Mouse (Mus musculus) limb, embryonic 13.5 days (tissue): ENCODE results near the gene Tctex1d4. TPM values are rescaled to one million over a fixed set of nuclear protein-coding genes. Genes with fewer than 3 reads are reported as not detected.

Experiments used
- ATAC-seq: fragments of 200-750 bp; cut with Nextera tagmentation; 2 replicates; pipeline ENCODE4 v1.8.0; 2017; ENCODE audit warnings: low read depth, moderate number of reproducible peaks, moderate TSS enrichment; ENCODE audit not compliant: low FRiP score
- H3K27ac ChIP-seq: fragments of 300-500 bp; sonication (generic); 2 replicates; pipeline ENCODE4 v1.5.1; 2015; ENCODE audit warnings: inconsistent platforms, mild to moderate bottlenecking, moderate library complexity
- H3K27me3 ChIP-seq: fragments of 300-500 bp; sonication (generic); 2 replicates; pipeline ENCODE4 v1.6.1; 2015; ENCODE audit warnings: mild to moderate bottlenecking, inconsistent platforms
- H3K36me3 ChIP-seq: fragments of 300-500 bp; sonication (generic); 2 replicates; pipeline ENCODE4 v1.6.1; 2015; ENCODE audit warnings: inconsistent platforms, mild to moderate bottlenecking, moderate library complexity
- H3K4me1 ChIP-seq: fragments of 300-500 bp; sonication (generic); 2 replicates; pipeline ENCODE4 v1.6.1; 2015; ENCODE audit warnings: inconsistent platforms
- H3K4me2 ChIP-seq: fragments of 300-500 bp; sonication (generic); replicated peaks from 2 replicates; pipeline ENCODE4 v1.6.1; 2015; ENCODE audit warnings: inconsistent platforms, mild to moderate bottlenecking, moderate library complexity
- H3K4me3 ChIP-seq: fragments of 300-500 bp; sonication (generic); 2 replicates; pipeline ENCODE4 v1.5.1; 2015; ENCODE audit warnings: moderate library complexity, mild to moderate bottlenecking, inconsistent platforms
- H3K9ac ChIP-seq: fragments of 300-500 bp; sonication (generic); 2 replicates; pipeline ENCODE4 v1.6.1; 2015; ENCODE audit warnings: mild to moderate bottlenecking, inconsistent platforms
- H3K9me3 ChIP-seq: fragments of 300-500 bp; sonication (generic); 2 replicates; pipeline ENCODE4 v1.6.1; 2016; ENCODE audit warnings: inconsistent platforms
- WGBS: fragments of 180-500 bp; shearing (Covaris S2); methylation state at CpG from one replicate; pipeline ENCODE4 v1.1.7; 2015; 5-methylcytosine and 5-hydroxymethylcytosine counted together
- polyA plus RNA-seq: library from polyadenylated mRNA; unstranded; fragments of >200 nt; fragmentation: Nextera tagmentation; extraction: Ambion mirVana; gene quantifications from 2 replicates; pipeline ENCODE4 v1.2.1, GENCODE M21; 2015

Tctex1d4 gene
- not detected in 2 replicates for polyA plus RNA-seq

DNA sequence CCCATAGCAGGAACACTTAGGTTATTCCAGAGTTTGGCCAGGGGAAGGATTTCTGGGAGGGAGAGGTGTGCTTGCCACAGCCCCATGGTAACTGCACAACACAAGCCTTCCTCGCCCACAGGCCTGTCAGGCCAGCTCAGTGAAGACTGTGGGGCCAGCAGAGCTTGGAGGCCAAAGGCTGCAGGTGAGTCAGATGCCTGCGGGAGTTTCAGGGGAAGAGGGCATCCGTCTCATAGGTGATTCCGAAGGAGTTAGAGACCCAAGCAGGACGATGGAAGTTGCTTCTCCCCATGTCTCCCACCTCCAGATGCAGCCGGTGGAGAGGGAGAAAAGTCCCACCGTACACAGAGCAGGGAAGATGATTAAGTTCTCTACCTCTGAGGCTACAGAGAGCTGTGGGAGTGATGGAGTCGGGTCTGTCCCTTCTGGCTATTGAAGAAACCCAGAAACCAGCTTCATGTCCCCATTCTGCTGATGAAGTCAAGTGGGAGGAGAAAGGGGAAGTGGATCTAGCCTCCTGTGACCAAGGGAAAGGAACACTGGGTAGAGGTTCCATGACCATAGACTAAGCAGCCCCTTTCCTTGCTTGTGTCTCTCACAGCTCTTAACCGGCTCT lies at the start of gene Tctex1d4:
Gene Tctex1d4, plus strand, starts transcription at position 120 of the 616 bp plus-strand sequence.
- no peaks in the 10 kb centered on the region for H3K9me3 ChIP-seq
- H3K27me3 ChIP-seq = peaks cover 6% of the 10 kb centered on the region
- peaks cover 18% of the 10 kb centered on the region for H3K36me3 ChIP-seq
- H3K9ac ChIP-seq = peak within 1 kb of the TSS; percentile 58
- H3K4me1 ChIP-seq = peaks cover 23% of the 10 kb centered on the region
- 80% methylated on average over 9 of the region's 9 CpGs for WGBS
- no peak for ATAC-seq
- peak within 1 kb of the TSS; percentile 41 for H3K4me2 ChIP-seq
- H3K27ac ChIP-seq = peak within 1 kb of the TSS; percentile 87
- 0 out of 2 replicates have a peak within 1 kb of the TSS, but pooled peaks have one; percentile 1 for H3K4me3 ChIP-seq

DNA sequence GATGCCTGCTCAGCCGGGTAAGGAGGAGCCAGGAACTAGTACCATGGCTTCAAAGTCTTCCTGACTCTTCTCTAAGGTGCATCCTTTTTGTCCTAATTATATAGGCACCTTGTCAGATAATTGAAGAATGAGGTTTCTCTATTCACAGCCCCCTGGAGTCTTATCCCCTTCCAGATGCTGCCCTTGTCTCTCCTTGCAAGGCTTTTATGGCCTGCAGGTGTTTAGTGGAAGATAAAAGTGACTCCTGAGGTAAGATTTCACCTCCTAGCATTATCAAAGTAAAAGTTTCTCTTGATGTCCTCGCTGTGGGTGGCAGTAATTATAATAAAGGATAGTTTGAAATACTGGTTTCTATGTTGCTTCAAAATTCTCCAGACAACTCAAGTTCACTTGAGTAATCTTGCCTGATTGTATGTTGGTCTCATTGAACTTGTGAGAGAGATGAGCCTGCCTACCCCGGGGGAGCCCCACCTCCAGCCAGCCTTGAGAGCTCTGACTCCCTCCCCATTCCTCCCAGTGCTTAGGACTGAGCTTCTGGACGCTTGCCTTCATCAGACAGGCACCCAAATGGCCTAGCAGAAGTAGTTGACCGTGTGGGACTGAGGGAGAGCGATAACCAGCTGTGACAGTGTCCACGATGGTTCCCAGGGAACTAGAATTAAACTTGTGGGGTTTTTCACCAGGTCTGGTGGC lies 38.5 kb upstream of the Tctex1d4 start:
- no peak for ATAC-seq
- Histone ChIP-seq H3K27me3 (no peaks in the 10 kb centered on the region), H3K4me1 (no peaks in the 10 kb centered on the region), H3K36me3 (peaks cover 27% of the 10 kb centered on the region), H3K4me2 (no peak overlapping the region), H3K9ac (no peak overlapping the region), H3K9me3 (no peaks in the 10 kb centered on the region), H3K4me3 (no peak overlapping the region), H3K27ac (no peak overlapping the region)
- 64% methylated on average over 7 of the region's 7 CpGs for WGBS

DNA sequence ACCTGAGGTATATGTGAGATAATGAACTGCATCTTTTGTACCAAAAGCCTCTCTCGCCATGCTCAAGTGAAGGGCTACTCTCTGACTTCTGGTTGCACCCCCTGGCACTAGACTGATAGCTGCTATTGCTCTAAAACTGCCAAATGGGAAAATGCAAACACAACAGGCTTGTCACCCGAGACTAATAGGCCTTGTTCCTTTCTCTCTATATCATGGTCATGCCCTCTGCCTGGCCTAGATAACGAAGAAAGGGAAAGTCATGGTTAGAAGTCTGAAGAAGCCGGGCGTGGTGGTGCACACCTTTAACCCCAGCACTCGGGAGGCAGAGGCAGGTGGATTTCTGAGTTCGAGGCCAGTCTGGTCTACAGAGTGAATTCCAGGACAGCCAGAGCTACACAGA lies 36.0 kb upstream of the Tctex1d4 start:
- Histone ChIP-seq H3K27ac (no peak overlapping the region; the same call in 1 of the 2 replicates), H3K4me1 (peaks cover 7% of the 10 kb centered on the region), H3K9me3 (no peaks in the 10 kb centered on the region), H3K9ac (no peak overlapping the region), H3K4me2 (no peak overlapping the region), H3K4me3 (no peak overlapping the region), H3K36me3 (peaks cover 16% of the 10 kb centered on the region), H3K27me3 (no peaks in the 10 kb centered on the region)
- no peak for ATAC-seq
- WGBS = 82% methylated on average over 7 of the region's 7 CpGs

DNA sequence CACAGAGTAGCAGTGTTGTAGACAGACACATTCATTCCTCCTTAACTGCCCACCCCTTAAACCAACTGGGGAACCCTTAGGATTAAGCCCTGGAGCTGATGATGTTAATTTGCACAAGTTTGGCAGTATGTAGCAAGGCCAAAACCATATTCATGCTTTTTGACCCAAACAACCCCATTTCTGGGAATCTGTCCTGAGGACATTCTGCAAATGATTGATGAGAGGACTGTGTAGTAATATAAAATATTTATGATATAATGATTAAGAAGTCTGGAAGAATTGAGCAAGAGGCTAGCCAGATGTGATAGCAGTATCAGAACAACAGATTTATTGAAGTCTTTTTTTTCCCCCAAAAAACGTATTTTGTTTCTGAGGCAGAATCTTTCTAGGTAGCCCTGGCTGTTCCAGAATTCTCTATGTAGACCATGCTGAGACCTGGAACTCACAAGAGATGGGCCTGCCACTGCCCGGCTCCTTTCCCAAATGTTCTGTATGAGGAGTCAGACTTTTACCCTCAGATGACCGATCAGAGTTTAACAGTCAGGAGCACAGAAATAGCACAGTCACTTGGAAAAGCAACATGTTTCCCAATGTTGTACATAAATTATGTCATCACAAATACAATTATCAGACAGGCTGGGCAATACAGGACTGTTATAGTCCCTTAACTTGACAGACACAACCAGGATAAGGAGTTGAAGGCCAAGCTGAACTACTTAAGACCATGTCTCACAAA lies 31.8 kb upstream of the Tctex1d4 start:
- Histone ChIP-seq H3K27ac (0 out of 2 replicates have a peak overlapping the region, but pooled peaks have one; percentile 15), H3K4me2 (no peak overlapping the region), H3K36me3 (no peaks in the 10 kb centered on the region)

DNA sequence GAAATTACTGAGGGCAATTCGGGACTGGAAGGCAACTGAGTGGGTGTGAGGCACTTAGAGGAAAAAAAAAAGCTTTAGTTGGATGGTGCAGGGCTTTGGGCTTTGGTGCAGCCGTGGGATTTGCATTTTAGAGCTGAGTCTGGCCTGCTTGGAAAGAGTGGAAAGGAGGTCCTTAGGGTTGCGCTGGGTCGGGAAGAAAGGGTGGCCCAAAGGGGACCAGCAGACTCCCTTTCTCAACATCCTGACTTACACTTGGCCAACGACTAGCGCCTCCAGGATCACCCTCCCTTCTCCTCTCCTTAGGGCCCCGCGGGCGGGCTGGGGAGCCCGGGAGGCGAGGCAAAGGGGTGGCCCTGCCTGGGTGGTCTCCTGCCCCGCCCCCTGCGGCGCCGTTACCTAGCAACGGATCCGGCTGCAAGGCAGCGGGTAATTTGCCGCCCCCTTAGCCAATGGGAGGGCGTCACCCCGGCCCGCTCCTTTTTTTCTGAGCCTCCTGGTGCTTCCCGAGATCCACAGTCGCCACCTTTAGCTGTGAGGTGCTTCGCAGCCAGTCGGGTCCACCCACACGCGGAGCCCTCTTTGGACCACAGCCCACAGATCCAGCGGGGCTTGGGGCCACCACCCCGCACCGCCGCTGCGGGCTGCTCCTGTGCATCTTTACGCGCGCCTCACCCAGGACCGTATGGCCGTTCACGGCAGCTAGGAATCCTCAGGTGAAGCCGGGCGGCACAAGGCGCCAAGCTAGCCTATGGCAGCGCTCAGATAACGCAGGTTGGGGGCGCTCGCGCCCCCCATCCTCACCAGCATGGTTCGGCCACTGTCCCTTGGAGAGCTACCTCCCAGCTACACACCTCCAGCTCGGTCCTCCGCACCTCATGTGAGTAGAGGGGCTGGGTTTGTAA lies 30.8 kb upstream of the Tctex1d4 start, which contains the start of gene Ptch2:
Gene Ptch2, plus strand, starts transcription at position 525 of the 902 bp plus-strand sequence.
- 0 out of 2 replicates have a peak, but pooled peaks cover 3% of the 10 kb centered on the region for H3K36me3 ChIP-seq
- H3K4me1 ChIP-seq = peaks cover 38% of the 10 kb centered on the region
- H3K4me3 ChIP-seq = peak within 1 kb of the TSS; percentile 64
- peak within 1 kb of the TSS; percentile 73 for H3K9ac ChIP-seq
- H3K4me2 ChIP-seq = peak within 1 kb of the TSS; percentile 94
- H3K27me3 ChIP-seq = no peaks in the 10 kb centered on the region
- H3K27ac ChIP-seq = peak within 1 kb of the TSS; percentile 70
- H3K9me3 ChIP-seq = no peaks in the 10 kb centered on the region
- ATAC-seq = peak; percentile 86
- WGBS = under 1% methylated on average over 50 of the region's 50 CpGs

More for the DNA sequence above, 31.8 kb upstream of the Tctex1d4 start:
- ATAC-seq = no peak
- Histone ChIP-seq H3K4me1 (peaks cover 38% of the 10 kb centered on the region), H3K9ac (no peak overlapping the region), H3K4me3 (no peak overlapping the region), H3K9me3 (no peaks in the 10 kb centered on the region), H3K27me3 (no peaks in the 10 kb centered on the region)
- 68% methylated on average over 3 of the region's 3 CpGs for WGBS

DNA sequence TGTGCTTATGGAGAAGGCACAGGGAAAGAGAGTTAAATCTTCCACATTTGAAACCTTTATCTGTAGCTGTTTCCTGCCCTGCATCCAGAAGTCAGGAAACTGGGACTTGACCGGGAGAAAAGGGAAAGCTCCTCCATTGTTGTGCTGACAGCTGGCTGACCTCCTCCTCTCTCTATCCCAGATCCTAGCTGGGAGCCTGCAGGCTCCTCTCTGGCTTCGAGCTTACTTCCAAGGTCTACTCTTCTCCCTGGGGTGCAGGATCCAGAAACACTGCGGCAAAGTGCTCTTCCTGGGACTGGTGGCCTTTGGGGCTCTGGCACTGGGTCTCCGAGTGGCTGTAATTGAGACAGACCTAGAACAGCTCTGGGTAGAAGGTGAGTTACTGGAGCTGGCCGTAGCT lies 29.9 kb upstream of the Tctex1d4 start:
- WGBS = 11% methylated on average over 5 of the region's 5 CpGs
- ATAC-seq = no peak
- Histone ChIP-seq H3K36me3 (0 out of 2 replicates have a peak, but pooled peaks cover 3% of the 10 kb centered on the region), H3K4me1 (peaks cover 43% of the 10 kb centered on the region), H3K9ac (peak overlapping the region; percentile 73), H3K9me3 (no peaks in the 10 kb centered on the region), H3K4me3 (peak overlapping the region; percentile 64), H3K27me3 (no peaks in the 10 kb centered on the region), H3K27ac (peak overlapping the region; percentile 70; the same call in 1 of the 2 replicates), H3K4me2 (peak overlapping the region; percentile 94)

DNA sequence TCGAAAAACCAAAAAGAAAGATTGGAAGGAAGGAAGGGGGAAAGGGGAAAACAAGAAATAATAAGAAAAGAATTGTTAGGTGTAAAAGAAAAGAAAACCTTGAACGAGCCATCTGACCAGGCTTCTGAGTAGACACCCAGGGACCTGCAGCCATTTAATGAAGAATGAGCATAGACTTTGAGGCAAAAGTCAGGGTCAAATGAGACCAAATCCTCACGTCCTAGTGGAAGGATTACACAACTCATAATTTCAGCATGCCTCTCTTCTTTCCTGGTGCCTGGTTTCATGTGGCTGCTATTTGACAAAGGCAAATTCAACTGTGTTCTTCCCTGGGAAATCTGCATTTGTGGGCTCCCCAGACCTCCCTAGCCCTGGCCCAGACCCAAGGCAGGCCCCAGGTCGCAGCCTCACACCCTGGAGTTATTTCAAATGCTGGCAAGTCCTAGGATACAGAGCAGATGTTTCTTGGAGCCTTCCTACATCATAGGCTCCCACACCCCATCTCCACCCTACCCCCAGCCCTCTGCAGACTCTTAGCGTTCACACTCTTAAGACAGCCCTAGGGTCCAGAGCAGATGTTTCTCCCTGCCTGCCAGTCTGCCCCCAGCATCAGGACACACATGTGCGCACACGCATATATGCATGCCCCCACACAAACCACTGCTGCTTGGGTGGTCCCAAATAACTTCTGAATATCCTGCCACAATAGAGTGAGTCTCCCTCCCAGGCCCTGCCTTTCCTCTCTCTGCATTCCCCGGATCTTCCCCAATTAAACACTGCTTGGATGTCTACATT lies 28.4 kb upstream of the Tctex1d4 start:
- Histone ChIP-seq H3K9me3 (no peaks in the 10 kb centered on the region), H3K9ac (0 out of 2 replicates have a peak overlapping the region, but pooled peaks have one; percentile 20), H3K4me3 (peak overlapping the region; percentile 64), H3K27ac (peak overlapping the region; percentile 39; the same call in 1 of the 2 replicates), H3K4me2 (peak overlapping the region; percentile 94), H3K36me3 (0 out of 2 replicates have a peak, but pooled peaks cover 3% of the 10 kb centered on the region), H3K27me3 (no peaks in the 10 kb centered on the region), H3K4me1 (peaks cover 46% of the 10 kb centered on the region)
- ATAC-seq = peak; percentile 43; the same call in 1 of the 2 replicates
- 43% methylated on average over 8 of the region's 8 CpGs for WGBS

DNA sequence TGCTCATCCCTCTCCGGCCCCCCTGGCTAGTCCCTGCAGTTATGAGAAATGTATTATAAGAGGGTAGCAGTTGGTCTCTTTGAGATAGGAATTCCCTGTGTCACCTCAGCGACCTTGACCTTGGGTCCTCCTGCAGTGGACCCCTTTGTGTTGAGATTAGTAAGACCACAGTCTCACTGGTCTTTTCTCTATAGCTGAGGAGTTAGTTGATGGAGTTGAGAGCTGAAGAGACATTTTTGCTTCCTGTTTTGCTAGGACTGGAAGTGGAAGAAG lies 27.9 kb upstream of the Tctex1d4 start:
- Histone ChIP-seq H3K27ac (0 out of 2 replicates have a peak overlapping the region, but pooled peaks have one; percentile 15), H3K4me1 (peaks cover 46% of the 10 kb centered on the region), H3K4me3 (no peak overlapping the region), H3K27me3 (no peaks in the 10 kb centered on the region), H3K9me3 (no peaks in the 10 kb centered on the region), H3K4me2 (peak overlapping the region; percentile 94), H3K36me3 (0 out of 2 replicates have a peak, but pooled peaks cover 3% of the 10 kb centered on the region), H3K9ac (0 out of 2 replicates have a peak overlapping the region, but pooled peaks have one; percentile 20)
- ATAC-seq = no peak
- whole genome bisulfite sequencing = 64% methylated on average over 2 of the region's 2 CpGs

DNA sequence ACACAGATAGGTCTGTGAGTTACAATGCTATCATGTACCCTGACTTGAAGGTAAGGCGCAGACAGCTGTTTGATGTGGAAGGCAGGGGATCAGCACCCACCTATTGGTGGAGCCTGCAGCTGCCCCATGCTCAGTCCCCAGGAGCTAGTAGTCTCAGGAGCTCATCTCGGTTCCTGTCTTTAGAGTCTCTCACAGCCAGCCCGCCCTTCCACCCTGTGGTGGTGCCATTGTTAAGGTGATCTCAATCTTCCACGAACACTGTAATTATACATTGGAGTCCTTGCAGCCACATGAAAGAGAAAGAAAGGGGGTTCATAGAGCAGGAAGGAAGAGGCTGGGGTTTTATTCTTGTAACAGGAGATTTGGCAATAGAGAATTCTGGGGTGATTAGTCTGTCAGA lies 26.6 kb upstream of the Tctex1d4 start:
- 86% methylated on average over 4 of the region's 4 CpGs for WGBS
- H3K4me2 ChIP-seq = no peak overlapping the region
- H3K27me3 ChIP-seq = no peaks in the 10 kb centered on the region
- H3K4me1 ChIP-seq = peaks cover 43% of the 10 kb centered on the region
- no peaks in the 10 kb centered on the region for H3K9me3 ChIP-seq
- no peak overlapping the region for H3K4me3 ChIP-seq
- H3K36me3 ChIP-seq = 0 out of 2 replicates have a peak, but pooled peaks cover 3% of the 10 kb centered on the region
- no peak for ATAC-seq
- no peak overlapping the region for H3K27ac ChIP-seq
- H3K9ac ChIP-seq = no peak overlapping the region

DNA sequence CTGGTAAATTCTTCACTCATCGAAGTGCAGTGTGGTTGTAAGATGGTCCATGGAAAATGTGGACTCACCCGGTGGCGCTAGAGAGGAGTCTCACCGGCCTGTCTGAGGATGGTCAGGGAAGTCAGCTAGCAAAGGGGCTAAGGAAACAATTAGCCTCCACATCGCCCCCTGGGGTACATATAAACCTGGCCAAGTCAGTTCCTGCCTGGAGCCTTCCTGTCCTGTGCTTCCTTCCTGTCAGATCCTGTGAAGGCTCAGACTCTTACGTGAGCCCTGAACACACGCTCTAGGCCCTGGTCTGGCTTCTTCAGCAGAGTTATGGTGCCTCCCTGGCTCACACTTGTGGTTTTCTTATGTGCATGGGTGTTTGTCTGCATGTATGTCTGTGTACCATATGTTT lies 25.4 kb upstream of the Tctex1d4 start:
- ATAC-seq = no peak
- Histone ChIP-seq H3K9ac (no peak overlapping the region; the same call in 1 of the 2 replicates), H3K27me3 (no peaks in the 10 kb centered on the region), H3K36me3 (peaks cover 10% of the 10 kb centered on the region), H3K27ac (no peak overlapping the region; the same call in 1 of the 2 replicates), H3K4me3 (no peak overlapping the region), H3K4me2 (no peak overlapping the region), H3K4me1 (peaks cover 38% of the 10 kb centered on the region), H3K9me3 (no peaks in the 10 kb centered on the region)
- WGBS = 35% methylated on average over 7 of the region's 7 CpGs
